Mouse (Mus musculus) inflammation-experienced regulatory T-cells (primary cell): Measurements from ENCODE around the gene Zbtb4. TPM values are rescaled to one million over a fixed set of nuclear protein-coding genes. Genes with fewer than 3 reads are reported as not detected.

ENCODE experiments used
- polyA plus RNA-seq, 2 experiments: library from polyadenylated mRNA; unstranded; fragments of 100-300 nt; shearing (Covaris generic); gene quantifications; one replicate each; pipeline ENCODE4 v1.2.1; 2017

The Zbtb4 gene
- 1 to 10 TPM; 3.8 to 5.3 TPM for polyA plus RNA-seq

DNA sequence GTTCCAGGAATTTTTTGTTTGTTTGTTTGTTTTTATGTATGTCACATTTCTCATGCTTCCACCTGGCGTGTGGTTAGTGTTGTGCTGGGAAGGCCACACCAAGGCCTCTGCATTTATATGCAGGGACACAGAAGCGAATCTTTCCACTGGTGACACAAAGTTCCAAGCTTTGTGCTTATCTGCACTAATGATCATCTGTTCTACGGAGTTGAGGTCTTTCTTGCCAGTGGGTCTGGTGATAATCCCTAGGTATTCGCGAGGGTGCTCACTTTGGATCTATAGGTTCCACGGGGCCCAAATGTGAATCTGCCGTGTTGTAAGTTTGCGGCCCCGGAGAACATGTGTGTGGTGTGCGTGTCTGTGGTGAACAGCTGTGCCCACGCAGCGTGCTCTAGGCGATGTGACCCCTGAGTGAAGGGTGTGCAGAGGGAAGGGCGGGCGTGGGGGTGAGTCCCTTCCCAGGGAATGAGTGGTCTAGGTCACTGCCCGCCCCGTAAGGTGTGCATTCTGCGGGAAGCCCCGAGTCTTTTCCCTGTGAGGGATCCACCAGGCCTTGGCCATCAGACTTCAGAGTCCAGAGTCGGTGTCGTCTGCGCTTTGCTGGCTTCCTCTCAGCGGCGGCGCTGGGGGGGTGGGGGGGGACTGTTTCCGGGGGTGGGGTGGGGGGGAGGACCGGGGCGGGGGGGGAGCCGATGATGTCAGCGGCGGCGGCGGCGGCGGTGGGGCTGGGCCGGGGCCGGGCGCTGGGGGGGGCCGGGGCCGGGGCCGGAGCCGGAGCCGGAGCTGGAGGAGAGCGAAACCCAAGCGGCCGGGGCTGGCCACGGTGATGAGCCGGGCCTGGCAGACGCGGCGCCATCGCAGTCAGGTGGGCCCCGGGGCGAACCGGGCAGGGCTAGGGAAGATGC is at the start of gene Zbtb4:
Zbtb4 (plus strand) TSS at position 692 of the 905 bp plus-strand sequence.

GRCm38 (mm10) chr11:69758478-69758970 is 7.2 kb upstream of the Zbtb4 start, which contains the start of gene Polr2a:
Gene Polr2a, minus strand, starts transcription at chr11:69758637.

GRCm38 (mm10) chr11:69761868-69762267 is 3.8 kb upstream of the Zbtb4 start, which contains the start of gene Slc35g3:
Gene Slc35g3, minus strand, starts transcription at chr11:69761968.

GRCm38 (mm10) chr11:69795168-69795982 is 29.7 kb downstream of the Zbtb4 start, which contains the start of gene Chrnb1:
Gene Chrnb1, minus strand, starts transcription at chr11:69795943.

GRCm38 (mm10) chr11:69801379-69801977 is 35.8 kb downstream of the Zbtb4 start, which contains the start of gene Fgf11:
Gene Fgf11, minus strand, starts transcription at chr11:69801857.

DNA sequence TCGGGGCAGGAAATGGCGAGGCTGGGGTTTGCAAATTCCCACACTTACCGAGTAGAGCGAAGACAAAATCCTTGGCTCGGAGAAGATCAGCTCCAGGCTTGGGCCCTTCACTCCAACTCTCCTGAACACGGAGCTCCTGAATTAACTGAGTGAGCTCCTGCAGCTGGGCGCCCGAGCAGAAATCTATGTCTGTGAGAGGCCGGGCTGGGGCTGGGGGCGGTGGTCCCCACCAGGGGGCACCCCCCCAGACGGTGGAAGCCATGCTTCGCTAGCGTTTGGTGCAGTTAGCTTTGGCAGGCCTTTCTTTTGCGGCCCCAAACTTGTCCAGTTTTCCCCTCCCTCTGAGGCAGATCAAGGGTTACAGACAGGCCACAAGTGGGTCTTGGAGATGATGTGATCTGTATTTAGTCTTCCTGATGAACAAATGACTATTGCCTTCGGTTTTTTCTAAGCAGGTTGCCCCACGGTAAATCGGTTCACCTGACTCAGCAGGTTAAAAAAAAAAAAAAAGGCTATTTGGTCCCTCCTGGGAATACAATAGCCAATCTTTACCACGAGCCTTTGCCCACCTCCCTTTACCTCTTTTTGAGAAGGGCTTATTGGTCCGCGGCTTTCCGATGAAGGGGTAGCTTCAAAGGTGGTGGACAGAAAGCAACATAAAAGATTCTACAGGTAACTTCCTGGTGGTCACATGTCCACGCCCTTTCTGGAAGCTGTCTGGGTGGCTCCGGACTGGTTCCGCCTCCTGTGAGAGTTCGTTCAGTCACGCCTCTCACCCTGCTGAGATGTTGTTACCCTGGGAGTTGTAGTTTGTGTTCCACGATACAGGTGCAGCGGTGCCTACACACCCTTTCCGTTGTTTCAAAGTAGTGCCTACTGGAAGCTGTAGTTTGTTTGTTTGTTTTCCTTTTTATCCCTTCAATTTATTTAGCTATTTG is 39.5 kb downstream of the Zbtb4 start, which contains the start of gene Tmem102:
Tmem102 (minus strand) TSS at position 653 of the 938 bp plus-strand sequence.

DNA sequence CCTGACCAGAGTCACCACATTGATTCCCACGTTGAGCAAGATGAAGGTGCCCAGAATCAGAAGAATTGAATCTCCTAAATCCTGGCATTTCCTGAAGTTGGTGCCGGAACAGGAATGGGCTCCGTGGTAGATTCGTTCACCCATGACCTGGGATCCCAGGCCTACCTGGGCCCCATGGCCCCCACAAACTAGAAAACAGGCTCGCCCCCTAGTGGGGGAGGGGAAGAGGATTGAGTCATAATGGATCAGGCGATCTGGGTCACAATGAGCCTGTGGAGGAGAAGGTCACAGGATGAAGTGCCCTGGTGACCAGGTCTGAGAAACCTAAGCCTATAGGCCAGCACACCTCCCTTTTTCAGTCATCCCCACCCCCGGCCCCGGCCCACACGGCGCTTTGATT is 49.4 kb downstream of the Zbtb4 start, which contains the start of gene Gm39566:
Gm39566 (minus strand) TSS at position 144 of the 400 bp plus-strand sequence.

GRCm38 (mm10) chr11:69818365-69818764 is 52.7 kb downstream of the Zbtb4 start, which contains the start of gene Spem2:
Gene Spem2, minus strand, starts transcription at chr11:69818465.

GRCm38 (mm10) chr11:69822080-69822479 is 56.4 kb downstream of the Zbtb4 start, which contains the start of gene Spem1:
Gene Spem1, minus strand, starts transcription at chr11:69822180.

Other genes with a start within 250 kb of the Zbtb4 start
- 1 to 10 TPM in 1 of 2 experiments, under 1 TPM in 1; 0.31 to 3.4 TPM for gene Dnah2, start 216.8 kb upstream of the Zbtb4 start, polyA plus RNA-seq
- under 1 TPM; 0.55 to 0.64 TPM for gene Efnb3, start 205.7 kb upstream of the Zbtb4 start, polyA plus RNA-seq
- gene Wrap53, start 185.7 kb upstream of the Zbtb4 start, polyA plus RNA-seq, result 10 to 100 TPM; 26.4 to 26.5 TPM
- gene Trp53, start 185.6 kb upstream of the Zbtb4 start, polyA plus RNA-seq, result 100 to 1,000 TPM; 201 to 249 TPM
- under 1 TPM in 1 of 2 experiments, not detected in 1; 0.55 TPM for gene Atp1b2, start 160.0 kb upstream of the Zbtb4 start, polyA plus RNA-seq
- gene Shbg, start 148.0 kb upstream of the Zbtb4 start, polyA plus RNA-seq, result under 1 TPM; 0.33 to 0.57 TPM
- gene Sat2, start 143.9 kb upstream of the Zbtb4 start, polyA plus RNA-seq, result 1 to 10 TPM in 1 of 2 experiments, not detected in 1; 2.8 TPM
- gene Fxr2, start 132.9 kb upstream of the Zbtb4 start, polyA plus RNA-seq, result 10 to 100 TPM; 59.9 to 74.5 TPM
- gene Sox15, start 110.6 kb upstream of the Zbtb4 start, polyA plus RNA-seq, result 1 to 10 TPM in 1 of 2 experiments, under 1 TPM in 1; 0.55 to 3.1 TPM
- gene Mpdu1, start 103.3 kb upstream of the Zbtb4 start, polyA plus RNA-seq, result 10 to 100 TPM; 47.5 to 52.3 TPM
- gene Cd68, start 99.8 kb upstream of the Zbtb4 start, polyA plus RNA-seq, result 10 to 100 TPM in 1 of 2 experiments, 1 to 10 TPM in 1; 1.7 to 11.0 TPM
- 100 to 1,000 TPM; 493 to 540 TPM for gene Eif4a1, start 93.5 kb upstream of the Zbtb4 start, polyA plus RNA-seq
- gene Senp3, start 83.8 kb upstream of the Zbtb4 start, polyA plus RNA-seq, result 10 to 100 TPM; 33.1 to 37.3 TPM
- not detected for gene Tnfsf13, start 80.1 kb upstream of the Zbtb4 start, polyA plus RNA-seq
- not detected for gene Tnfsf12, start 70.1 kb upstream of the Zbtb4 start, polyA plus RNA-seq
- gene Tnfsfm13, start 69.8 kb upstream of the Zbtb4 start, polyA plus RNA-seq, result under 1 TPM in 1 of 2 experiments, not detected in 1; 0.45 TPM
- gene Polr2a, start 7.3 kb upstream of the Zbtb4 start, polyA plus RNA-seq, result 10 to 100 TPM; 43.7 to 44.7 TPM
- gene Slc35g3, start 3.9 kb upstream of the Zbtb4 start, polyA plus RNA-seq, result 1 to 10 TPM in 1 of 2 experiments, under 1 TPM in 1; 0.29 to 1.3 TPM
- 1 to 10 TPM in 1 of 2 experiments, under 1 TPM in 1; 0.13 to 4.3 TPM for gene Chrnb1, start 30.0 kb downstream of the Zbtb4 start, polyA plus RNA-seq
- not detected for gene Fgf11, start 35.9 kb downstream of the Zbtb4 start, polyA plus RNA-seq
- gene Tmem102, start 39.7 kb downstream of the Zbtb4 start, polyA plus RNA-seq, result not detected
- gene Gm39566, start 49.4 kb downstream of the Zbtb4 start, polyA plus RNA-seq, result under 1 TPM in 1 of 2 experiments, not detected in 1; 0.39 TPM
- not detected for gene Spem2, start 52.6 kb downstream of the Zbtb4 start, polyA plus RNA-seq
- 1 to 10 TPM in 1 of 2 experiments, not detected in 1; 2.1 TPM for gene Spem1, start 56.3 kb downstream of the Zbtb4 start, polyA plus RNA-seq
- under 1 TPM; 0.26 to 0.83 TPM for gene Nlgn2, start 71.9 kb downstream of the Zbtb4 start, polyA plus RNA-seq
- gene Tmem256, start 72.6 kb downstream of the Zbtb4 start, polyA plus RNA-seq, result 10 to 100 TPM; 64.6 to 89.9 TPM
- gene Plscr3, start 80.5 kb downstream of the Zbtb4 start, polyA plus RNA-seq, result 10 to 100 TPM; 15.4 to 18.5 TPM
- under 1 TPM; 0.08 to 0.72 TPM for gene Tnk1, start 92.8 kb downstream of the Zbtb4 start, polyA plus RNA-seq
- under 1 TPM in 1 of 2 experiments, not detected in 1; 0.93 TPM for gene Tmem95, start 112.1 kb downstream of the Zbtb4 start, polyA plus RNA-seq
- 1 to 10 TPM; 1.3 TPM for gene Kctd11, start 115.5 kb downstream of the Zbtb4 start, polyA plus RNA-seq
- 100 to 1,000 TPM; 503 to 589 TPM for gene Acap1, start 129.6 kb downstream of the Zbtb4 start, polyA plus RNA-seq
- 1 to 10 TPM; 3.6 to 4.8 TPM for gene 2810408A11Rik, start 135.1 kb downstream of the Zbtb4 start, polyA plus RNA-seq
- gene Neurl4, start 135.2 kb downstream of the Zbtb4 start, polyA plus RNA-seq, result 10 to 100 TPM in 1 of 2 experiments, 1 to 10 TPM in 1; 6.4 to 11.6 TPM
- 100 to 1,000 TPM; 175 to 265 TPM for gene Gps2, start 148.0 kb downstream of the Zbtb4 start, polyA plus RNA-seq
- 1,000 to 10,000 TPM; 1,144 to 1,177 TPM for gene Eif5a, start 156.0 kb downstream of the Zbtb4 start, polyA plus RNA-seq
- gene Ybx2, start 169.9 kb downstream of the Zbtb4 start, polyA plus RNA-seq, result not detected
- gene Slc2a4, start 182.3 kb downstream of the Zbtb4 start, polyA plus RNA-seq, result 1 to 10 TPM in 1 of 2 experiments, not detected in 1; 1.5 TPM
- 1 to 10 TPM in 1 of 2 experiments, under 1 TPM in 1; 0.81 to 1.2 TPM for gene Cldn7, start 198.9 kb downstream of the Zbtb4 start, polyA plus RNA-seq
- gene Ctdnep1, start 215.2 kb downstream of the Zbtb4 start, polyA plus RNA-seq, result 10 to 100 TPM; 39.1 to 74.9 TPM
- 10 to 100 TPM; 63.7 to 67.7 TPM for gene Elp5, start 216.6 kb downstream of the Zbtb4 start, polyA plus RNA-seq
- 100 to 1,000 TPM; 391 to 427 TPM for gene Gabarap, start 225.2 kb downstream of the Zbtb4 start, polyA plus RNA-seq
- gene Phf23, start 229.9 kb downstream of the Zbtb4 start, polyA plus RNA-seq, result 10 to 100 TPM; 85.5 to 94.7 TPM
- 10 to 100 TPM; 26.6 to 46.3 TPM for gene Dvl2, start 234.7 kb downstream of the Zbtb4 start, polyA plus RNA-seq
- gene Acadvl, start 249.5 kb downstream of the Zbtb4 start, polyA plus RNA-seq, result 100 to 1,000 TPM in 1 of 2 experiments, 10 to 100 TPM in 1; 97.3 to 113 TPM